In genomic region chr6:54954659-54955414, GRCm38 (mm10) we compare ENCODE assay signal across 10 mouse cellular contexts. TPM values are rescaled to one million over a fixed set of nuclear protein-coding genes. Genes with fewer than 3 reads are reported as not detected.
A peak's percentile ranks its signal among the peaks of the same experiment; 100 is the strongest.
DNase-seq lines count a peak whose midpoint lies in the region; ATAC-seq and TF ChIP-seq lines count a peak whose summit lies in the region.
"Had no signal": no experiment of that assay in that cellular context is flagged by ENCODE, and none has a peak within 500 bp of the region (broad histone marks: within the 10 kb centered on the region; RNA-seq: fewer than 3 reads in every experiment).

No protein-coding gene starts in this region.

- 0 out of 2 replicates have a peak, but pooled peaks have one; percentile 39 for ATAC-seq in heart, postnatal 0 days (ENCODE audit: insufficient read depth, low read depth)
- no peak for ATAC-seq in midbrain, embryonic 14.5 days (ENCODE audit: low FRiP score, low TSS enrichment)
- ATAC-seq: midbrain, embryonic 13.5 days had no signal

- H3K4me3 ChIP-seq in ES-Bruce4 (ENCODE audit: low read depth, low read length) = no peak overlapping the region
- no peak overlapping the region for H3K4me3 ChIP-seq in heart, postnatal 0 days (ENCODE audit: low read depth, low read length)
- no peak overlapping the region for H3K4me3 ChIP-seq in midbrain, embryonic 14.5 days (replicated peaks; ENCODE audit: low read depth, low read length)
- H3K4me3 ChIP-seq: midbrain, embryonic 13.5 days had no signal

- H3K4me2 ChIP-seq in heart, postnatal 0 days (ENCODE audit: low read depth, low read length) = no peak overlapping the region
- no peak overlapping the region for H3K4me2 ChIP-seq in midbrain, embryonic 14.5 days (ENCODE audit: low read length)
- H3K4me2 ChIP-seq: midbrain, embryonic 13.5 days had no signal

- 47% methylated on average over 10 of the region's 10 CpGs for WGBS in heart, postnatal 0 days
- 93% methylated on average over 10 of the region's 10 CpGs for WGBS in midbrain, embryonic 14.5 days

- H3K36me3 ChIP-seq in ES-Bruce4 (ENCODE audit: control insufficient read depth, insufficient read depth, low read length, poor library complexity, severe bottlenecking) = peaks cover 8% of the 10 kb centered on the region
- H3K36me3 ChIP-seq in heart, postnatal 0 days (replicated peaks; ENCODE audit: control insufficient read depth, insufficient read depth, low read length) = no peaks in the 10 kb centered on the region
- H3K36me3 ChIP-seq in midbrain, embryonic 14.5 days (ENCODE audit: control insufficient read depth, insufficient read depth, low read length) = no peaks in the 10 kb centered on the region
- H3K36me3 ChIP-seq: midbrain, embryonic 13.5 days had no signal

- H3K4me1 ChIP-seq in ES-Bruce4 (ENCODE audit: control insufficient read depth, insufficient read depth, low read length) = peaks cover 5% of the 10 kb centered on the region
- H3K4me1 ChIP-seq in heart, postnatal 0 days (ENCODE audit: control insufficient read depth, insufficient read depth) = no peaks in the 10 kb centered on the region
- H3K4me1 ChIP-seq in midbrain, embryonic 14.5 days (ENCODE audit: control insufficient read depth, insufficient read depth, low read length) = no peaks in the 10 kb centered on the region
- H3K4me1 ChIP-seq: midbrain, embryonic 13.5 days had no signal

- peaks cover 27% of the 10 kb centered on the region for H3K9me3 ChIP-seq in ES-Bruce4 (replicated peaks; ENCODE audit: control insufficient read depth, insufficient read depth, low read length, poor library complexity, severe bottlenecking)
- no peaks in the 10 kb centered on the region for H3K9me3 ChIP-seq in heart, postnatal 0 days (replicated peaks; ENCODE audit: control insufficient read depth, low read length)
- no peaks in the 10 kb centered on the region for H3K9me3 ChIP-seq in midbrain, embryonic 14.5 days (ENCODE audit: control insufficient read depth, low read length)
- H3K9me3 ChIP-seq: midbrain, embryonic 13.5 days had no signal

- no peak overlapping the region for H3K9ac ChIP-seq in ES-Bruce4 (ENCODE audit: low read depth, poor library complexity, severe bottlenecking)
- no peak overlapping the region for H3K9ac ChIP-seq in heart, postnatal 0 days (replicated peaks; ENCODE audit: low read depth, low read length)
- no peak overlapping the region for H3K9ac ChIP-seq in midbrain, embryonic 14.5 days (replicated peaks; ENCODE audit: low read length)
- H3K9ac ChIP-seq: midbrain, embryonic 13.5 days had no signal

- TF ChIP-seq CTCF in ES-Bruce4 (IDR thresholded peaks at IDR 0.05; ENCODE audit: low read depth, low read length) = no peak
- TF ChIP-seq CTCF in heart, postnatal 0 days (IDR thresholded peaks at IDR 0.05; ENCODE audit: low read depth) = no peak

- peak; percentile 60 for DNase-seq in adrenal gland, postnatal 14 days
- peak; percentile 64 for DNase-seq in heart, postnatal 0 days (ENCODE audit: low spot score)
- peak; percentile 73 for DNase-seq in lung, postnatal 10 days
- DNase-seq in midbrain, embryonic 14.5 days = no peak
- no peak for DNase-seq in cerebellum, adult 9-11 months
- no peak for DNase-seq in layer of hippocampus, postnatal 10 days (ENCODE audit: low spot score in 2 of 2)
- DNase-seq: gastrocnemius, postnatal 10 days; right cerebral cortex, postnatal 25 days had no signal

- TF ChIP-seq EP300 in ES-Bruce4 (IDR thresholded peaks at IDR 0.05; ENCODE audit: insufficient read depth, low read depth, low read length) = no peak
- no peak for TF ChIP-seq EP300 in heart, postnatal 0 days (IDR thresholded peaks at IDR 0.05; ENCODE audit: low read depth)

- peak overlapping the region; percentile 82 for H3K27ac ChIP-seq in ES-Bruce4 (ENCODE audit: insufficient read depth, low read length)
- peak overlapping the region; percentile 65 for H3K27ac ChIP-seq in heart, postnatal 0 days (ENCODE audit: low read depth)
- H3K27ac ChIP-seq in midbrain, embryonic 14.5 days (replicated peaks; ENCODE audit: low read depth, low read length) = no peak overlapping the region
- H3K27ac ChIP-seq: midbrain, embryonic 13.5 days had no signal

- H3K27me3 ChIP-seq in ES-Bruce4 (ENCODE audit: control insufficient read depth, insufficient read depth, low read length, poor library complexity, severe bottlenecking) = no peaks in the 10 kb centered on the region
- H3K27me3 ChIP-seq in heart, postnatal 0 days (ENCODE audit: control insufficient read depth, insufficient read depth, low read length) = no peaks in the 10 kb centered on the region
- no peaks in the 10 kb centered on the region for H3K27me3 ChIP-seq in midbrain, embryonic 14.5 days (ENCODE audit: control insufficient read depth, insufficient read depth, low read length)
- H3K27me3 ChIP-seq: midbrain, embryonic 13.5 days had no signal

- TF ChIP-seq POLR2A in ES-Bruce4 (IDR thresholded peaks at IDR 0.05; ENCODE audit: insufficient read depth, low read length) = no peak

RNA-seq across cellular contexts. Expression of gene Nod1, which starts 17.6 kb away (rescaled TPM):
- polyA plus RNA-seq in ES-Bruce4 (2011; ENCODE audit: insufficient read depth, insufficient read length, low read depth, missing spikeins) = 9.4 and 10.0 TPM in 2 replicates
- total RNA-seq in adrenal gland, postnatal 14 days (2021) = 9.2 and 12.8 TPM in 2 replicates
- 6.3 and 8.3 TPM in 2 replicates for total RNA-seq in heart, postnatal 0 days (2014; rRNA removed; ENCODE audit: low replicate concordance)
- polyA plus RNA-seq in heart, postnatal 0 days (2015; fragmentation: Nextera tagmentation; extraction: Ambion mirVana) = 4.2 and 5.1 TPM in 2 replicates
- polyA plus RNA-seq in midbrain, embryonic 14.5 days (2014; fragmentation: Nextera tagmentation; extraction: Ambion mirVana) = 1.3 and 2.2 TPM in 2 replicates
- 1 to 10 TPM; 3.1 to 4.1 TPM for total RNA-seq in layer of hippocampus, postnatal 10 days (2021)

RNA-seq across cellular contexts. Expression of gene Ggct, which starts 37.9 kb away (rescaled TPM):
- 44.7 and 50.1 TPM in 2 replicates for polyA plus RNA-seq in ES-Bruce4 (2011; ENCODE audit: insufficient read depth, insufficient read length, low read depth, missing spikeins)
- 5.3 and 7.8 TPM in 2 replicates for total RNA-seq in adrenal gland, postnatal 14 days (2021)
- total RNA-seq in heart, postnatal 0 days (2014; rRNA removed; ENCODE audit: low replicate concordance) = 0.08 and 0.11 TPM in 2 replicates
- 6.4 and 7.0 TPM in 2 replicates for polyA plus RNA-seq in heart, postnatal 0 days (2015; fragmentation: Nextera tagmentation; extraction: Ambion mirVana)
- 9.9 and 12.9 TPM in 2 replicates for polyA plus RNA-seq in midbrain, embryonic 14.5 days (2014; fragmentation: Nextera tagmentation; extraction: Ambion mirVana)
- 10 to 100 TPM; 37.8 to 39.9 TPM for total RNA-seq in layer of hippocampus, postnatal 10 days (2021)

Comparison
In these comparisons a context has a peak if more than half of its experiments do, and no peak if none do; other contexts are left out.
1. DNase-seq: peak in adrenal gland, postnatal 14 days (single experiment), heart, postnatal 0 days (single experiment) and lung, postnatal 10 days (single experiment); none in midbrain, embryonic 14.5 days (single experiment), cerebellum, adult 9-11 months (single experiment) and layer of hippocampus, postnatal 10 days (0 of 2).